Mouse (Mus musculus): ENCODE data around the gene Dbndd2. TPM values are rescaled to one million over a fixed set of nuclear protein-coding genes. Genes with fewer than 3 reads are reported as not detected.

Dbndd2 gene
- polyA plus RNA-seq, 1 experiment from 2014 or later, result 8.8 TPM

GRCm38 (mm10) chr2:164510621-164511190, 24.8 kb downstream of the Dbndd2 start:
- Histone ChIP-seq H3K4me1 (0 out of 2 replicates have a peak, but pooled peaks cover 9% of the 10 kb centered on the region), H3K36me3 (peaks cover 9% of the 10 kb centered on the region; the same call in 1 of the 2 replicates), H3K9ac (no peak overlapping the region), H3K4me3 (no peak overlapping the region), H3K27me3 (no peaks in the 10 kb centered on the region), H3K4me2 (no peak overlapping the region), H3K27ac (peak overlapping the region; percentile 61; the same call in 1 of the 2 replicates), H3K9me3 (no peaks in the 10 kb centered on the region)
- no peak for ATAC-seq (ENCODE audit: borderline replicate concordance, extremely low read depth, low FRiP score, low TSS enrichment)
- 28% methylated on average over 4 of the region's 5 CpGs for WGBS

- Histone ChIP-seq H3K4me1 (0 out of 2 replicates have a peak, but pooled peaks cover 9% of the 10 kb centered on the region), H3K27ac (no peak overlapping the region)
- 0 out of 2 replicates have a peak, but pooled peaks have one; percentile 9 for ATAC-seq (ENCODE audit: borderline replicate concordance, extremely low read depth, low FRiP score, low TSS enrichment)
Observed at GRCm38 (mm10) chr2:164512121-164512909, 26.4 kb downstream of the Dbndd2 start.

GRCm38 (mm10) chr2:164513389-164513788, 27.5 kb downstream of the Dbndd2 start:
- no peak overlapping the region for H3K9ac ChIP-seq
- no peaks in the 10 kb centered on the region for H3K9me3 ChIP-seq
- 54% methylated on average over 8 of the region's 8 CpGs for WGBS
- H3K4me2 ChIP-seq, result no peak overlapping the region
- ATAC-seq (ENCODE audit: borderline replicate concordance, extremely low read depth, low FRiP score, low TSS enrichment), result no peak
- no peaks in the 10 kb centered on the region for H3K27me3 ChIP-seq
- H3K36me3 ChIP-seq, result peaks cover 2% of the 10 kb centered on the region; the same call in 1 of the 2 replicates
- no peak overlapping the region for H3K4me3 ChIP-seq
- H3K4me1 ChIP-seq, result 0 out of 2 replicates have a peak, but pooled peaks cover 14% of the 10 kb centered on the region
- no peak overlapping the region for H3K27ac ChIP-seq

More at GRCm38 (mm10) chr2:164512121-164512909, 26.4 kb downstream of the Dbndd2 start:
- WGBS, result 59% methylated on average over 11 of the region's 14 CpGs
- Histone ChIP-seq H3K4me3 (no peak overlapping the region), H3K9ac (no peak overlapping the region), H3K27me3 (no peaks in the 10 kb centered on the region), H3K36me3 (peaks cover 2% of the 10 kb centered on the region; the same call in 1 of the 2 replicates), H3K4me2 (no peak overlapping the region), H3K9me3 (no peaks in the 10 kb centered on the region)

GRCm38 (mm10) chr2:164514916-164515315, 29.0 kb downstream of the Dbndd2 start:
- no peak for ATAC-seq (ENCODE audit: borderline replicate concordance, extremely low read depth, low FRiP score, low TSS enrichment)
- WGBS, result 69% methylated on average over 3 of the region's 3 CpGs
- Histone ChIP-seq H3K9me3 (no peaks in the 10 kb centered on the region), H3K27me3 (no peaks in the 10 kb centered on the region), H3K9ac (no peak overlapping the region), H3K4me1 (0 out of 2 replicates have a peak, but pooled peaks cover 14% of the 10 kb centered on the region), H3K4me3 (no peak overlapping the region), H3K36me3 (no peaks in the 10 kb centered on the region), H3K4me2 (no peak overlapping the region), H3K27ac (no peak overlapping the region)

- WGBS, result 76% methylated on average over 9 of the region's 9 CpGs
Observed at GRCm38 (mm10) chr2:164515897-164516296, 30.0 kb downstream of the Dbndd2 start.

GRCm38 (mm10) chr2:164516592-164516991, 30.7 kb downstream of the Dbndd2 start:
- Histone ChIP-seq H3K4me1 (0 out of 2 replicates have a peak, but pooled peaks cover 20% of the 10 kb centered on the region), H3K27me3 (no peaks in the 10 kb centered on the region), H3K9ac (no peak overlapping the region), H3K36me3 (no peaks in the 10 kb centered on the region), H3K9me3 (no peaks in the 10 kb centered on the region), H3K4me3 (no peak overlapping the region), H3K4me2 (no peak overlapping the region), H3K27ac (no peak overlapping the region)
- ATAC-seq (ENCODE audit: borderline replicate concordance, extremely low read depth, low FRiP score, low TSS enrichment), result no peak
- 73% methylated on average over 11 of the region's 11 CpGs for WGBS

More at GRCm38 (mm10) chr2:164515897-164516296, 30.0 kb downstream of the Dbndd2 start:
- Histone ChIP-seq H3K9ac (no peak overlapping the region), H3K4me2 (no peak overlapping the region), H3K36me3 (no peaks in the 10 kb centered on the region), H3K4me1 (0 out of 2 replicates have a peak, but pooled peaks cover 16% of the 10 kb centered on the region), H3K9me3 (no peaks in the 10 kb centered on the region), H3K27me3 (no peaks in the 10 kb centered on the region), H3K4me3 (no peak overlapping the region), H3K27ac (no peak overlapping the region)
- ATAC-seq (ENCODE audit: borderline replicate concordance, extremely low read depth, low FRiP score, low TSS enrichment), result no peak

- ATAC-seq (ENCODE audit: borderline replicate concordance, extremely low read depth, low FRiP score, low TSS enrichment), result no peak
- Histone ChIP-seq H3K4me3 (no peak overlapping the region), H3K27me3 (no peaks in the 10 kb centered on the region), H3K4me1 (0 out of 2 replicates have a peak, but pooled peaks cover 17% of the 10 kb centered on the region), H3K36me3 (no peaks in the 10 kb centered on the region), H3K9ac (no peak overlapping the region), H3K9me3 (no peaks in the 10 kb centered on the region), H3K4me2 (no peak overlapping the region), H3K27ac (no peak overlapping the region)
- WGBS, result 33% methylated on average over 9 of the region's 10 CpGs
Observed at GRCm38 (mm10) chr2:164517485-164518221, 31.7 kb downstream of the Dbndd2 start.

- Histone ChIP-seq H3K4me1 (0 out of 2 replicates have a peak, but pooled peaks cover 17% of the 10 kb centered on the region), H3K4me3 (no peak overlapping the region), H3K36me3 (no peaks in the 10 kb centered on the region), H3K27ac (no peak overlapping the region), H3K4me2 (no peak overlapping the region), H3K27me3 (no peaks in the 10 kb centered on the region), H3K9ac (no peak overlapping the region), H3K9me3 (no peaks in the 10 kb centered on the region)
- no peak for ATAC-seq (ENCODE audit: borderline replicate concordance, extremely low read depth, low FRiP score, low TSS enrichment)
- 40% methylated on average over 11 of the region's 11 CpGs for WGBS
Observed at GRCm38 (mm10) chr2:164518266-164519170, 32.6 kb downstream of the Dbndd2 start.

GRCm38 (mm10) chr2:164519171-164519526, 33.2 kb downstream of the Dbndd2 start:
- Histone ChIP-seq H3K27ac (no peak overlapping the region), H3K27me3 (no peaks in the 10 kb centered on the region), H3K4me3 (no peak overlapping the region), H3K9me3 (no peaks in the 10 kb centered on the region), H3K36me3 (no peaks in the 10 kb centered on the region), H3K4me2 (no peak overlapping the region), H3K9ac (no peak overlapping the region), H3K4me1 (0 out of 2 replicates have a peak, but pooled peaks cover 17% of the 10 kb centered on the region)
- no peak for ATAC-seq (ENCODE audit: borderline replicate concordance, extremely low read depth, low FRiP score, low TSS enrichment)
- 65% methylated on average over 6 of the region's 6 CpGs for WGBS

- Histone ChIP-seq H3K9ac (no peak overlapping the region), H3K27ac (no peak overlapping the region), H3K4me1 (0 out of 2 replicates have a peak, but pooled peaks cover 17% of the 10 kb centered on the region), H3K27me3 (no peaks in the 10 kb centered on the region), H3K9me3 (no peaks in the 10 kb centered on the region), H3K4me3 (no peak overlapping the region), H3K4me2 (no peak overlapping the region), H3K36me3 (no peaks in the 10 kb centered on the region)
- WGBS, result 8% methylated on average over 3 of the region's 3 CpGs
- no peak for ATAC-seq (ENCODE audit: borderline replicate concordance, extremely low read depth, low FRiP score, low TSS enrichment)
Observed at GRCm38 (mm10) chr2:164520782-164521181, 34.9 kb downstream of the Dbndd2 start.

GRCm38 (mm10) chr2:164521841-164522240, 35.9 kb downstream of the Dbndd2 start:
- no peaks in the 10 kb centered on the region for H3K36me3 ChIP-seq
- peak overlapping the region; percentile 17 for H3K4me2 ChIP-seq
- H3K27me3 ChIP-seq, result no peaks in the 10 kb centered on the region
- WGBS, result 18% methylated on average over 11 of the region's 11 CpGs
- 0 out of 2 replicates have a peak, but pooled peaks cover 17% of the 10 kb centered on the region for H3K4me1 ChIP-seq
- H3K9ac ChIP-seq, result no peak overlapping the region
- H3K4me3 ChIP-seq, result no peak overlapping the region
- H3K9me3 ChIP-seq, result no peaks in the 10 kb centered on the region
- no peak for ATAC-seq (ENCODE audit: borderline replicate concordance, extremely low read depth, low FRiP score, low TSS enrichment)
- 0 out of 2 replicates have a peak overlapping the region, but pooled peaks have one; percentile 1 for H3K27ac ChIP-seq
